8 mouse cellular contexts compared by ENCODE assay signal in the genomic region with DNA sequence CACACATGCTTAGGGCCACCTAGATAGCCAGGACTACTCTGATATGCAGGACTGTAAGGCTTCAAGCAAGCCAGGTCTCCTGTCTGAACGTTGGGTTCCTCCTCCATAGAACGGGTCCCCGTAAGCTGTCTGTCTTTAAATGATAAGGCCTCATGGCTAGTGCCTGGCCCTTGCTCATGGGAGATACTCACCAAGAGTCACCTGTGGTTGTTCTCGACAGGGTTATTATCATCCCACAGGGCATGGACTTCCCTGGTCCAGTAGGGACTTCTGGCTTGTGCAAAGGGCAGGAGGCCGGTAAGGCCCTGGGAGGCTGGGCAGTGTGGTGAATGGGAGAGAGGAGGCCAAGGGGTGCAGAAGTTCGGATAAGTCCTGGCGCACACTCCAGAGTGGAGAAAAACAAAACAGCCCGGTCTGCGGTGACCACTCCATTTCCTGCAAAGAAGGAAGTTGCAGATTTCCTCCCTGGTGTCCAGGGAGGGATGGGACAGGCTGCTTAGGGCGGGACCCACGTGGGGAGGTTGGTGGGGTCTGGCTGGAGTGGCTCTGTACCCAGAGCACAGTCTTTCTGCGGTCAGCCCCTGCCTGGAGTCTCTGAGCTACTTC. TPM values are rescaled to one million over a fixed set of nuclear protein-coding genes. Genes with fewer than 3 reads are reported as not detected.
DNase-seq lines count a peak whose midpoint lies in the region; ATAC-seq and TF ChIP-seq lines count a peak whose summit lies in the region.

No protein-coding gene starts in this region.

- peaks cover 85% of the 10 kb centered on the region for H3K4me1 ChIP-seq in G1E (ENCODE audit: insufficient read depth, low read depth, low read length)
- peaks cover 79% of the 10 kb centered on the region for H3K4me1 ChIP-seq in liver, embryonic 16.5 days (ENCODE audit: control insufficient read depth, low read depth, low read length)
- H3K4me1 ChIP-seq in midbrain, embryonic 15.5 days, result peaks cover 60% of the 10 kb centered on the region

- H3K36me3 ChIP-seq in G1E (replicated peaks), result peaks cover 64% of the 10 kb centered on the region
- H3K36me3 ChIP-seq in liver, embryonic 16.5 days (ENCODE audit: control insufficient read depth, insufficient read depth), result no peaks in the 10 kb centered on the region
- no peaks in the 10 kb centered on the region for H3K36me3 ChIP-seq in midbrain, embryonic 15.5 days (replicated peaks)

- no peak for TF ChIP-seq CTCF in G1E (IDR thresholded peaks at IDR 0.05; ENCODE audit: low read depth, low read length)

- peak overlapping the region; percentile 63; the same call in 1 of the 2 replicates for H3K4me3 ChIP-seq in G1E (ENCODE audit: low read depth, low read length)
- peak overlapping the region; percentile 44 for H3K4me3 ChIP-seq in liver, embryonic 16.5 days (ENCODE audit: low read depth, low read length)
- H3K4me3 ChIP-seq in midbrain, embryonic 15.5 days, result no peak overlapping the region

- no peaks in the 10 kb centered on the region for H3K9me3 ChIP-seq in G1E (replicated peaks)
- no peaks in the 10 kb centered on the region for H3K9me3 ChIP-seq in liver, embryonic 16.5 days (replicated peaks; ENCODE audit: control insufficient read depth, low read length)
- no peaks in the 10 kb centered on the region for H3K9me3 ChIP-seq in midbrain, embryonic 15.5 days

- ATAC-seq in G1E (ENCODE audit: extremely low read depth, insufficient number of reproducible peaks, low FRiP score, poor library complexity, severe bottlenecking), result peak; percentile 85
- ATAC-seq in liver, embryonic 16.5 days (ENCODE audit: low read depth), result peak; percentile 95
- ATAC-seq in midbrain, embryonic 15.5 days (replicated peaks), result no peak

- H3K9ac ChIP-seq in liver, embryonic 16.5 days (ENCODE audit: low read depth, low read length), result peak overlapping the region; percentile 63
- H3K9ac ChIP-seq in midbrain, embryonic 15.5 days, result no peak overlapping the region

- H3K27me3 ChIP-seq in G1E (ENCODE audit: insufficient read depth, low read length), result no peaks in the 10 kb centered on the region
- no peaks in the 10 kb centered on the region for H3K27me3 ChIP-seq in liver, embryonic 16.5 days (ENCODE audit: control insufficient read depth, insufficient read depth, low read depth, low read length)
- H3K27me3 ChIP-seq in midbrain, embryonic 15.5 days (replicated peaks), result no peaks in the 10 kb centered on the region

- H3K27ac ChIP-seq in liver, embryonic 16.5 days (ENCODE audit: low read length), result peak overlapping the region; percentile 95
- H3K27ac ChIP-seq in midbrain, embryonic 15.5 days, result no peak overlapping the region

- peak overlapping the region; percentile 72 for H3K4me2 ChIP-seq in liver, embryonic 16.5 days (ENCODE audit: low read depth, low read length)
- H3K4me2 ChIP-seq in midbrain, embryonic 15.5 days, result no peak overlapping the region

- peak; percentile 77 for DNase-seq in G1E (ENCODE audit: low spot score)
- DNase-seq in c-Kit-positive CD71-negative TER-119-negative erythroid progenitor cells, embryonic 14.5 days (ENCODE audit: low read depth), result peak; percentile 62
- DNase-seq in heart, postnatal 4 days, result peak; percentile 62
- DNase-seq in testis, postnatal 10 days (ENCODE audit: low spot score), result no peak
- DNase-seq in ovary, postnatal 36 days (ENCODE audit: low spot score), result no peak
- no peak for DNase-seq in embryo, embryonic 10 days (ENCODE audit: low spot score)

- 10% methylated on average over 12 of the region's 12 CpGs for WGBS in liver, embryonic 16.5 days (ENCODE audit: insufficient replicate concordance)
- 82% methylated on average over 12 of the region's 12 CpGs for WGBS in midbrain, embryonic 15.5 days

RNA-seq across cellular contexts. Expression of gene Cmip, which starts 41.2 kb away (rescaled TPM):
- total RNA-seq in G1E (2014; fragmentation: Nextera tagmentation) (78.4 and 88.8 TPM in 2 replicates), G1E (2017) (5.7 and 5.8 TPM in 2 replicates)
- 63.4 and 65.3 TPM in 2 replicates for polyA plus RNA-seq in G1E (2012)
- 10 to 100 TPM; 32.2 to 34.5 TPM for total RNA-seq in heart, postnatal 4 days (2021)
- 8.4 and 9.1 TPM in 2 replicates for polyA plus RNA-seq in liver, embryonic 16.5 days (2015; fragmentation: Nextera tagmentation; extraction: Ambion mirVana)
- 188 and 197 TPM in 2 replicates for polyA plus RNA-seq in midbrain, embryonic 15.5 days (2015; fragmentation: Nextera tagmentation; extraction: Ambion mirVana)

Comparison
In these comparisons a context has a peak if more than half of its experiments do, and no peak if none do; other contexts are left out.
1. DNase-seq: peak in G1E (single experiment), c-Kit-positive CD71-negative TER-119-negative erythroid progenitor cells, embryonic 14.5 days (single experiment) and heart, postnatal 4 days (single experiment); none in testis, postnatal 10 days (single experiment), ovary, postnatal 36 days (single experiment) and embryo, embryonic 10 days (single experiment).